Mouse (Mus musculus) right cerebral cortex, postnatal 36 days (tissue): Measurements from ENCODE around the gene Map2k1.
"Not testable (repeated sequence)": the region's sequence is repeated elsewhere in the genome, so short reads cannot be mapped to it uniquely, and the experiment has no call there.

ENCODE experiments used
- DNase-seq, 2 experiments: peaks; one replicate each; pipeline ENCODE4 v3.0.0; 2022; ENCODE audit warnings: low spot score in 2 of 2, mixed read lengths in 1 of 2

The Map2k1 gene

GRCm38 (mm10) chr9:64253021-64253904, at the start of gene Map2k1:
Gene Map2k1 (minus strand): TSS chr9:64253631.
- DNase-seq = peak; percentile 99

- not testable (repeated sequence) for DNase-seq
These were observed 49.7 kb upstream of the Map2k1 start for GRCm38 (mm10) chr9:64303086-64303485.

- no peak for DNase-seq
These were observed 29.1 kb upstream of the Map2k1 start for GRCm38 (mm10) chr9:64282404-64282987.

- no peak for DNase-seq
These were observed 28.3 kb upstream of the Map2k1 start for GRCm38 (mm10) chr9:64281781-64282178.

GRCm38 (mm10) chr9:64281105-64281780, 27.8 kb upstream of the Map2k1 start, which contains the start of gene Tipin:
Gene Tipin (plus strand): TSS chr9:64281581.
- peak; percentile 88 for DNase-seq

GRCm38 (mm10) chr9:64278665-64279310, 25.4 kb upstream of the Map2k1 start:
- DNase-seq = no peak

GRCm38 (mm10) chr9:64277706-64278105, 24.3 kb upstream of the Map2k1 start:
- peak in 1 of 2 experiments; percentile 27 for DNase-seq

GRCm38 (mm10) chr9:64274919-64275318, 21.5 kb upstream of the Map2k1 start:
- no peak for DNase-seq

- DNase-seq = no peak
These were observed 20.9 kb upstream of the Map2k1 start for GRCm38 (mm10) chr9:64274291-64274690.

GRCm38 (mm10) chr9:64273757-64274156, 20.3 kb upstream of the Map2k1 start:
- peak in 1 of 2 experiments; percentile 30 for DNase-seq

- peak; percentile 27 to 49 for DNase-seq
These were observed 19.2 kb upstream of the Map2k1 start for GRCm38 (mm10) chr9:64272611-64273010.

- no peak for DNase-seq
These were observed 17.8 kb upstream of the Map2k1 start for GRCm38 (mm10) chr9:64271249-64271648.

GRCm38 (mm10) chr9:64268836-64269235, 15.4 kb upstream of the Map2k1 start:
- DNase-seq = not testable (repeated sequence)

- no peak for DNase-seq
These were observed 14.8 kb upstream of the Map2k1 start for GRCm38 (mm10) chr9:64268196-64268595.

GRCm38 (mm10) chr9:64267231-64267630, 13.8 kb upstream of the Map2k1 start:
- no peak for DNase-seq

- peak; percentile 8 to 25 for DNase-seq
These were observed 11.4 kb upstream of the Map2k1 start for GRCm38 (mm10) chr9:64264813-64265212.

- no peak for DNase-seq
These were observed 7.6 kb upstream of the Map2k1 start for GRCm38 (mm10) chr9:64261023-64261422.

GRCm38 (mm10) chr9:64259906-64260305, 6.5 kb upstream of the Map2k1 start:
- DNase-seq = no peak

- DNase-seq = no peak
These were observed 2.8 kb upstream of the Map2k1 start for GRCm38 (mm10) chr9:64256204-64256603.

GRCm38 (mm10) chr9:64255422-64255821, 2.0 kb upstream of the Map2k1 start:
- DNase-seq = no peak

GRCm38 (mm10) chr9:64252591-64253020, 825 bp downstream of the Map2k1 start:
- DNase-seq = no peak
